Mouse (Mus musculus): ENCODE data around the gene Ccnc.

- TF ChIP-seq CTCF (IDR thresholded peaks at IDR 0.05; ENCODE audit: low read depth), result no peak
- no peak for TF ChIP-seq EP300 (IDR thresholded peaks at IDR 0.05; ENCODE audit: low read depth)
These were observed 79.7 kb downstream of the Ccnc start for GRCm38 (mm10) chr4:21807204-21807603.

All from heart, postnatal 0 days (tissue).